Mouse (Mus musculus) heart, adult 2 months (tissue): ENCODE measurements around the gene Sgsm1. TPM values are rescaled to one million over a fixed set of nuclear protein-coding genes. Genes with fewer than 3 reads are reported as not detected.

Experiments used
- DNase-seq, 2 experiments: peaks; one replicate each; pipeline ENCODE4 v3.0.0; 2021
- H3K27ac ChIP-seq: fragments of 200-600 bp; 2 replicates; pipeline ENCODE4 v1.8.1; 2022
- H3K27me3 ChIP-seq: fragments of 200-500 bp; 2 replicates; pipeline ENCODE4 v1.6.1; 2012; ENCODE audit warnings: mild to moderate bottlenecking, low read length, inconsistent platforms, mixed read lengths; ENCODE audit not compliant: control insufficient read depth, insufficient read depth
- H3K36me3 ChIP-seq: fragments of 200-500 bp; 2 replicates; pipeline ENCODE4 v1.6.1; 2012; ENCODE audit warnings: low read length, inconsistent platforms; ENCODE audit not compliant: control insufficient read depth, insufficient read depth
- H3K4me1 ChIP-seq: fragments of 200-500 bp; 2 replicates; pipeline ENCODE4 v1.6.1; 2011; ENCODE audit warnings: low read length; ENCODE audit not compliant: control insufficient read depth, insufficient read depth
- H3K4me3 ChIP-seq: fragments of 200-600 bp; 2 replicates; pipeline ENCODE4 v1.8.1; 2022
- H3K79me2 ChIP-seq: fragments of 200-500 bp; replicated peaks from 2 replicates; pipeline ENCODE4 v1.6.1; 2012; ENCODE audit warnings: mild to moderate bottlenecking, inconsistent platforms, low read length, moderate library complexity, mixed read lengths; ENCODE audit not compliant: control insufficient read depth, insufficient read depth
- H3K9ac ChIP-seq: fragments of 200-500 bp; 2 replicates; pipeline ENCODE4 v1.6.1; 2012; ENCODE audit warnings: low read depth, mild to moderate bottlenecking, control low read depth, inconsistent platforms, low read length, mixed read lengths
- CTCF ChIP-seq: fragments of 200-600 bp; IDR thresholded peaks from 2 replicates; pipeline ENCODE4 v1.8.1; 2022; ENCODE audit warnings: antibody characterized with exemption, mild to moderate bottlenecking, moderate library complexity
- EP300 ChIP-seq: fragments of 200-500 bp; IDR thresholded peaks from 2 replicates; pipeline ENCODE4 v1.6.1; 2011; ENCODE audit warnings: low read depth, low read length, control low read depth; ENCODE audit not compliant: insufficient read depth
- POLR2A ChIP-seq: fragments of 200-500 bp; IDR thresholded peaks from 2 replicates; pipeline ENCODE4 v1.6.1; 2011; ENCODE audit warnings: mild to moderate bottlenecking, low read depth, low read length, control low read depth; ENCODE audit not compliant: insufficient read depth
- WGBS: fragments of 180-500 bp; shearing (Covaris S2); methylation state at CpG from one replicate; pipeline ENCODE4 v1.1.7; 2018; 5-methylcytosine and 5-hydroxymethylcytosine counted together
- intact Hi-C: fragments of 180-260 bp; cut with DNase I; formaldehyde crosslinking; loops from one replicate; pipeline ENCODE4 v1.15.1; 2025
- polyA plus RNA-seq: library from polyadenylated mRNA; depleted of rRNA; stranded (reverse); fragments of >200 nt; gene quantifications from 2 replicates; pipeline ENCODE4 v1.2.3, GENCODE M21; 2012
- total RNA-seq, 2 experiments: library from RNA; stranded (reverse); gene quantifications; 2 replicates each; pipeline ENCODE4 v1.2.3; 2021

The Sgsm1 gene
- total and polyA plus RNA-seq, 3 experiments: 0.43 to 1.2 (median 0.52) TPM

DNA sequence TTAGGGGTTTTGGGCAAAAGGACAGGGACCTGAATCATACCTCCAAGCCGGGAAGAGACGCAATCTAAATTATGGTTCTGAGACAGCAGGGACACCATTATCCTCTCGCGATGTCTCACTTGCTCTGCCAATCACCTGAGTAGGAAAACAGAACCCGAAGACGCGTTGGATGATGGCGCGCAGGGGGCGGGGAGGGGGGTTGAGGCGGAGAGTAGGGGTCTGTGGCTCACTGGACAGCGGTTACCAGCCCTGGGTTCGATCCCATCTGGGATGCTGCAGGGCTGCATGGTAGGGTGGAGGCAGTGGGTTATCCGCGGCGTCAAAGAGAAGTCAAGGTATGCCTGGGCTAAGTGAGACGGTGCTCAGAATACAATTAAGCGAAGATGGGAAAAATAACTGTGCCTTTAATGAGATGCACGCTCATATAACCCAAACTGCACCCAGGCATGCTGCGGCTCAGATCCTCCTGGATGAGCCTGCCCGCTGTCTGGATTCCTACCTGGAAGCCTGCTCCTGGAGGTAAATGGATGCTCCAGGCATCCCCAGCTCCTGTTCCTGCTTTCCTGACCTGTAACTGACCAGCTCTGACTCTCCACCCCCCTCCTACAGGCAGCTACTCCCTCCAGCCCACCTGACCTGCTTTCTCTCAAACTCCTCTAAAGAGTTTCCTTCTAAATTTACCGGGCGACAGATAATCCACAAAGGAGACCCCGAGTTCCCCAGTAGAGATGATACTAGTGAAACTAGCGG, 84.7 kb downstream of the Sgsm1 start:
- TF ChIP-seq EP300 (no peak), CTCF (no peak), POLR2A (no peak)

DNA sequence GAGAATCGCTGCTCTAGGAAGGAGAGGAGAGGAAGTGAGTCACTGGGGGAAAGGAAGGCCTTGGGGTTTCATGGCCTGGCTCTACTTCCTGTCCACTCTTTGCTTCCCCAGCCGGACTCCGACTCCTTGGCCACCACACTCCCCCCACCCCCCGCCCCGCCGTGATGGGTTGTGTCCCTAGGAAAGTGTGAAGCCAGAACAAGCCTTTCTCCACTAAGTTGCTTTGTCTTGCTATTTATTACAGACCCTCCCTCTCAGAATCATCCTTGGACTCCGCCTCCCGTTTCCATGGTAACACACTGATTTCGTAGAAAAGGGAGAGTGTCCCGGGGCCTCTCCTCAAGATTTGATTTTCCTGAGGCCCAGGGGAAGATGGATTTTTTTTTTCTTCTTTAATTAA, 85.3 kb downstream of the Sgsm1 start:
- no peaks in the 10 kb centered on the region for H3K36me3 ChIP-seq
- no peak for DNase-seq
- H3K4me3 ChIP-seq: no peak overlapping the region
- H3K27ac ChIP-seq: peak overlapping the region; percentile 41
- peaks cover 13% of the 10 kb centered on the region for H3K4me1 ChIP-seq
- H3K9ac ChIP-seq: no peak overlapping the region
- no peaks in the 10 kb centered on the region for H3K79me2 ChIP-seq
- intact Hi-C loops: loop anchor here (10.0 kb wide), 1 partner anchor 350 kb away; no protein-coding TSS in a partner anchor
- 23% methylated on average over 10 of the region's 10 CpGs for WGBS
- no peak for TF ChIP-seq EP300
- TF ChIP-seq POLR2A: no peak
- TF ChIP-seq CTCF: no peak
- no peaks in the 10 kb centered on the region; the same call in 1 of the 2 replicates for H3K27me3 ChIP-seq

More for the DNA sequence above, 84.7 kb downstream of the Sgsm1 start:
- H3K27ac ChIP-seq: peak overlapping the region; percentile 57
- H3K79me2 ChIP-seq: no peaks in the 10 kb centered on the region
- H3K36me3 ChIP-seq: no peaks in the 10 kb centered on the region
- H3K27me3 ChIP-seq: no peaks in the 10 kb centered on the region; the same call in 1 of the 2 replicates
- no peak for DNase-seq
- peaks cover 13% of the 10 kb centered on the region for H3K4me1 ChIP-seq
- WGBS: 29% methylated on average over 25 of the region's 25 CpGs
- intact Hi-C loops: loop anchor here (1.0 to 10.0 kb wide), 4 partner anchors 46 to 351 kb away; no protein-coding TSS in a partner anchor
- H3K9ac ChIP-seq: peak overlapping the region; percentile 22
- peak overlapping the region; percentile 25; the same call in 1 of the 2 replicates for H3K4me3 ChIP-seq

DNA sequence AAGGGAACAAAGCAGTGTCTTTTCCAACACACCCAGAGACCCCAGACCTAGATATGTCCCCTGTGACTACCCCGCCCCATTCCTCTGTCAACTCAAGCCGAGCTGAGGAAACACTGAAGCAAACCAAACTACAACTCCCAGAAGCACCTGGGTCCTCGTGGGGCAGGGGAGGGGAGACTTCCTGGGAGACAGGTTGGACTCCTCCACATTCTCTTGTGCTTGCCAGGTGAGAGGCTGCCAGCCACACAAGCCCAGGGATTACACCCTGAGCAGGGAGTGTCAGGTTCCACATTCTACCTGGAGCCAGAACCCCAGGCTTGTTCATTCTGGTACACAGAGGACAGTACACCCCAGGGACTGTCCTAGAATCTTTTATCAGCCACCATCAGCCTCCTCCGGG, 86.7 kb downstream of the Sgsm1 start:
- Histone ChIP-seq H3K79me2 (no peaks in the 10 kb centered on the region), H3K4me1 (peaks cover 22% of the 10 kb centered on the region), H3K27me3 (no peaks in the 10 kb centered on the region), H3K36me3 (no peaks in the 10 kb centered on the region), H3K9ac (no peak overlapping the region), H3K4me3 (no peak overlapping the region), H3K27ac (peak overlapping the region; percentile 48; the same call in 1 of the 2 replicates)
- no peak for TF ChIP-seq CTCF
- no peak for TF ChIP-seq POLR2A
- TF ChIP-seq EP300: no peak
- DNase-seq: no peak
- intact Hi-C loops: loop anchor here (10.0 kb wide), 1 partner anchor 349 kb away; no protein-coding TSS in a partner anchor
- 41% methylated on average over 4 of the region's 4 CpGs for WGBS

DNA sequence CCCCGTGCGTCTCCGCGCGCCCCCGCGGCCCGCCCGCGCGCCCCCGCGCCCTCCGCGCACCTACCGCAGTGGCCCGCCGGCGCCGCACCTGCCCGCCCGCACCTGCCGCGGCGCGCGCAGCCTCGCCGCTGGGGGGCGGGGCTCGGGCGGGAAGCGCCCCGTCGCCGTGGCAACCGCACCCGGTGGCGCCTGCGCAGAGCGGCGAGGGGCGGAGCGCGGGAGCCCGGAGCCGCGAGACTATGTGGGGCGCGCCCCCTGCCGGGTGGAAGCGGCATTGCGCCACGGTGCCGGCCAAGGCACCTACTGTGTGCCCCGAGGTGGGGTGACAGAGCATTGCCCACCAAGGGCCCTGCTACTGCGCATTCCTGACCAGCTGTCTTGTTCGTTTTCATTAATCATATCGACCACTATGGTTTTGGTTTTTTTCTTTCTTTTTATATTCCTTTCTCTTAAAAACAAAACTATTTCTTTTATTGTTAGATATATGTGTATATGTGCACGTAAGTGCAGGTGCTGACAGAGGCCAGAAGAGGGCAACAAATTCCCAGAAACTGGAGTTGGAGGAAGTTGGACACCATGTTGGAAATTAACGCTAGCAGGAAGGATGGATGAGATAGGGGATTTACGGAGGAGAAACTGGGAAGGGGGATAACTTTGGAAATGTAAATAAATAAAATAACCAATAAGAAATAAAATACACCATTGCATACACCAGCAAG, 89.3 kb downstream of the Sgsm1 start, which contains the start of gene 2900026A02Rik:
2900026A02Rik (minus strand) TSS at position 90 of the 719 bp plus-strand sequence.
- H3K27me3 ChIP-seq: no peaks in the 10 kb centered on the region
- peak within 1 kb of the TSS; percentile 85 for H3K9ac ChIP-seq
- H3K4me3 ChIP-seq: peak within 1 kb of the TSS; percentile 81
- H3K79me2 ChIP-seq: no peaks in the 10 kb centered on the region
- peaks cover 27% of the 10 kb centered on the region for H3K4me1 ChIP-seq
- DNase-seq: peak; percentile 88 to 93
- no peaks in the 10 kb centered on the region for H3K36me3 ChIP-seq
- WGBS: 8% methylated on average over 60 of the region's 62 CpGs
- H3K27ac ChIP-seq: peak within 1 kb of the TSS; percentile 79
- intact Hi-C loops: loop anchor here (1.0 to 10.0 kb wide), 2 partner anchors 41 to 347 kb away; no protein-coding TSS in a partner anchor
- TF ChIP-seq POLR2A (no peak), EP300 (0 out of 2 replicates have a peak, but pooled peaks have one; percentile 17), CTCF (peak; percentile 93)

DNA sequence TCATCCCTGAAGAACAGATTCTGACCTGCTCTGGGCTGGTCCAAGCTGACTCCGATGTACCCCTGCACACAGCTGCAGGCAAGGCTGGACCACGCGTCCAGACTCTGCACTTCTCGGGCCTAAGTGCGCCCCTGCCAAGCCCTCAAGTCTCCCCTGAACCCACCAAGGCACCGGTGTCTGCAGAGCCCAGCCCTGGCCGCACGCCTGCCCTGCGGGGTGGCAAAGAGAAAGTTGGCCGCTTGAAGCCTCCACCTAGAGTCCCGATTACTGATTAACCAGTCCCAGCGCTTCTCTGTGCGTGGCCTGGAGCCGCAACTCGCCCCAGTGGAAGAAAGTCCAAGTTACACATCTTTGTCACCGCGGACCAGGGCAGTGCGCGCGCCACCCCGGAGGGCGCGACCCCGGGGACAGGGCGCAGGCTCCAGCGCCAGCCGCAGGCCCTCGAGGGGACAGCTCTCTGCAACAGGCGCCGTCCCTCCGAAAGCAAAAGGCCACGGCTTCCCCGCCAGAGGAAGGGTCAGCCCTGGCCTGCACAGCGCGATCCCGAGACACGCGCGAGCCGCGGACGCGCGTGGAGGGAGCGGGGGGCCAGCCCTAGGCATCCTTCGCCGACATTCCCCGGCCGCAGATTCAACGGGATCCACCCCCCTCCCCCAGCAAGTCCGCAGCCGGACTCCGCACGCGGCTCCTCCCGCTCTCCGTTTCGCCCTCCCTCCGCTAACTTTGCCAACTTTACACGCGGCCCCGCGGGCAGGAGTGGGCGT, 90.0 kb downstream of the Sgsm1 start:
- no peak for TF ChIP-seq POLR2A
- 0 out of 2 replicates have a peak, but pooled peaks have one; percentile 10 for TF ChIP-seq CTCF
- Histone ChIP-seq H3K27me3 (no peaks in the 10 kb centered on the region), H3K4me3 (peak overlapping the region; percentile 81), H3K27ac (peak overlapping the region; percentile 79), H3K4me1 (peaks cover 28% of the 10 kb centered on the region), H3K79me2 (no peaks in the 10 kb centered on the region), H3K36me3 (no peaks in the 10 kb centered on the region), H3K9ac (peak overlapping the region; percentile 85)
- intact Hi-C loops: loop anchor here (1.0 to 10.0 kb wide), 2 partner anchors 40 to 346 kb away; no protein-coding TSS in a partner anchor
- WGBS: 2% methylated on average over 64 of the region's 64 CpGs
- peak; percentile 53 to 65 for DNase-seq
